Mouse (Mus musculus) intestine, embryonic 16.5 days (tissue): ENCODE results near the gene Ncln. TPM values are rescaled to one million over a fixed set of nuclear protein-coding genes. Genes with fewer than 3 reads are reported as not detected.

Source experiments
- ATAC-seq: fragments of 200-750 bp; cut with Nextera tagmentation; 2 replicates; pipeline ENCODE4 v1.8.0; 2017; ENCODE audit warnings: moderate TSS enrichment, moderate library complexity
- H3K27ac ChIP-seq: fragments of 300-500 bp; sonication (generic); 2 replicates; pipeline ENCODE4 v1.5.1; 2014; ENCODE audit warnings: mild to moderate bottlenecking, low read length
- H3K27me3 ChIP-seq: fragments of 300-500 bp; sonication (generic); replicated peaks from 2 replicates; pipeline ENCODE4 v1.6.1; 2014; ENCODE audit warnings: low read length, control low read depth, mixed read lengths; ENCODE audit not compliant: control insufficient read depth, insufficient read depth
- H3K36me3 ChIP-seq: fragments of 300-500 bp; sonication (generic); 2 replicates; pipeline ENCODE4 v1.6.1; 2014; ENCODE audit warnings: low read length, control low read depth; ENCODE audit not compliant: control insufficient read depth, insufficient read depth
- H3K4me1 ChIP-seq: fragments of 300-500 bp; sonication (generic); 2 replicates; pipeline ENCODE4 v1.6.1; 2014; ENCODE audit warnings: low read length, control low read depth, mixed read lengths; ENCODE audit not compliant: control insufficient read depth, insufficient read depth
- H3K4me2 ChIP-seq: fragments of 300-500 bp; sonication (generic); 2 replicates; pipeline ENCODE4 v1.6.1; 2014; ENCODE audit warnings: low read depth, low read length, control low read depth
- H3K4me3 ChIP-seq: fragments of 300-500 bp; sonication (generic); 2 replicates; pipeline ENCODE4 v1.5.1; 2014; ENCODE audit warnings: mild to moderate bottlenecking, low read length
- H3K9ac ChIP-seq: fragments of 300-500 bp; sonication (generic); 2 replicates; pipeline ENCODE4 v1.6.1; 2014; ENCODE audit warnings: low read depth, low read length
- H3K9me3 ChIP-seq: fragments of 300-500 bp; sonication (generic); 2 replicates; pipeline ENCODE4 v1.6.1; 2016; ENCODE audit warnings: low read length, control low read depth; ENCODE audit not compliant: control insufficient read depth
- WGBS: fragments of 180-500 bp; shearing (Covaris S2); extraction: QIAGEN DNeasy Blood & Tissue Kit; methylation state at CpG from one replicate; pipeline ENCODE4 v1.1.7; 2014; 5-methylcytosine and 5-hydroxymethylcytosine counted together
- polyA plus RNA-seq: library from polyadenylated mRNA; unstranded; fragments of >200 nt; fragmentation: Nextera tagmentation; extraction: Ambion mirVana; gene quantifications from 2 replicates; pipeline ENCODE4 v1.2.1, GENCODE M21; 2015

The Ncln gene
- polyA plus RNA-seq, 1 experiment from 2014 or later: 126 TPM

- H3K27ac ChIP-seq: no peak overlapping the region
- H3K36me3 ChIP-seq: peaks cover 18% of the 10 kb centered on the region
- H3K9me3 ChIP-seq: no peaks in the 10 kb centered on the region
- H3K4me1 ChIP-seq: peaks cover 6% of the 10 kb centered on the region
- ATAC-seq: no peak
- no peak overlapping the region for H3K4me3 ChIP-seq
- no peak overlapping the region for H3K9ac ChIP-seq
- 56% methylated on average over 6 of the region's 6 CpGs for WGBS
- no peak overlapping the region for H3K4me2 ChIP-seq
- peaks cover 15% of the 10 kb centered on the region for H3K27me3 ChIP-seq
Observed at GRCm38 (mm10) chr10:81484441-81485059, 11.6 kb downstream of the Ncln start.

- Histone ChIP-seq H3K27ac (no peak overlapping the region), H3K9me3 (no peaks in the 10 kb centered on the region), H3K4me2 (no peak overlapping the region), H3K36me3 (peaks cover 17% of the 10 kb centered on the region), H3K27me3 (peaks cover 15% of the 10 kb centered on the region), H3K4me3 (no peak overlapping the region), H3K9ac (no peak overlapping the region), H3K4me1 (peaks cover 6% of the 10 kb centered on the region)
- WGBS: 22% methylated on average over 9 of the region's 9 CpGs
- ATAC-seq: no peak
Observed at GRCm38 (mm10) chr10:81483983-81484382, 12.2 kb downstream of the Ncln start.

GRCm38 (mm10) chr10:81482533-81482889 lies 13.7 kb downstream of the Ncln start, which contains the start of gene Celf5:
Gene Celf5, minus strand, starts transcription at chr10:81482709.
- WGBS: under 1% methylated on average over 36 of the region's 36 CpGs
- Histone ChIP-seq H3K27me3 (peaks cover 21% of the 10 kb centered on the region), H3K27ac (no peak within 1 kb of the TSS), H3K4me1 (peaks cover 7% of the 10 kb centered on the region), H3K9ac (peak within 1 kb of the TSS; percentile 60), H3K36me3 (peaks cover 9% of the 10 kb centered on the region), H3K4me3 (peak within 1 kb of the TSS; percentile 53), H3K4me2 (peak within 1 kb of the TSS; percentile 87), H3K9me3 (no peaks in the 10 kb centered on the region)
- peak; percentile 68 for ATAC-seq

- Histone ChIP-seq H3K27me3 (peaks cover 21% of the 10 kb centered on the region), H3K9ac (peak overlapping the region; percentile 60), H3K4me1 (peaks cover 8% of the 10 kb centered on the region), H3K27ac (no peak overlapping the region), H3K4me2 (peak overlapping the region; percentile 87), H3K9me3 (no peaks in the 10 kb centered on the region), H3K4me3 (peak overlapping the region; percentile 53), H3K36me3 (peaks cover 2% of the 10 kb centered on the region; the same call in 1 of the 2 replicates)
- 4% methylated on average over 35 of the region's 35 CpGs for WGBS
- ATAC-seq: peak; percentile 13; the same call in 1 of the 2 replicates
Observed at GRCm38 (mm10) chr10:81481605-81482532, 14.3 kb downstream of the Ncln start.

GRCm38 (mm10) chr10:81474461-81474860 lies 21.7 kb downstream of the Ncln start:
- Histone ChIP-seq H3K9ac (no peak overlapping the region), H3K4me2 (no peak overlapping the region), H3K9me3 (no peaks in the 10 kb centered on the region), H3K4me3 (no peak overlapping the region), H3K27ac (no peak overlapping the region), H3K36me3 (no peaks in the 10 kb centered on the region), H3K4me1 (peaks cover 2% of the 10 kb centered on the region; the same call in 1 of the 2 replicates), H3K27me3 (peaks cover 46% of the 10 kb centered on the region)
- ATAC-seq: no peak
- WGBS: 74% methylated on average over 10 of the region's 10 CpGs

GRCm38 (mm10) chr10:81473003-81473451 lies 23.2 kb downstream of the Ncln start:
- H3K27me3 ChIP-seq: peaks cover 49% of the 10 kb centered on the region
- ATAC-seq: no peak
- H3K9me3 ChIP-seq: no peaks in the 10 kb centered on the region
- H3K4me1 ChIP-seq: peaks cover 2% of the 10 kb centered on the region; the same call in 1 of the 2 replicates
- no peak overlapping the region for H3K4me3 ChIP-seq
- no peak overlapping the region for H3K27ac ChIP-seq
- no peak overlapping the region for H3K4me2 ChIP-seq
- H3K36me3 ChIP-seq: no peaks in the 10 kb centered on the region
- no peak overlapping the region for H3K9ac ChIP-seq
- WGBS: 2% methylated on average over 21 of the region's 22 CpGs

- Histone ChIP-seq H3K9ac (no peak overlapping the region), H3K27me3 (peaks cover 46% of the 10 kb centered on the region), H3K9me3 (no peaks in the 10 kb centered on the region), H3K4me3 (no peak overlapping the region), H3K27ac (no peak overlapping the region), H3K4me1 (peaks cover 2% of the 10 kb centered on the region; the same call in 1 of the 2 replicates), H3K36me3 (no peaks in the 10 kb centered on the region), H3K4me2 (no peak overlapping the region)
- no peak for ATAC-seq
- 9% methylated on average over 17 of the region's 18 CpGs for WGBS
Observed at GRCm38 (mm10) chr10:81472403-81473002, 23.7 kb downstream of the Ncln start.

GRCm38 (mm10) chr10:81470454-81470853 lies 25.7 kb downstream of the Ncln start:
- Histone ChIP-seq H3K27ac (no peak overlapping the region), H3K4me3 (no peak overlapping the region), H3K36me3 (no peaks in the 10 kb centered on the region), H3K4me2 (no peak overlapping the region), H3K9me3 (no peaks in the 10 kb centered on the region), H3K27me3 (peaks cover 44% of the 10 kb centered on the region), H3K4me1 (no peaks in the 10 kb centered on the region), H3K9ac (no peak overlapping the region)
- ATAC-seq: no peak
- 45% methylated on average over 18 of the region's 18 CpGs for WGBS

- Histone ChIP-seq H3K27me3 (peaks cover 41% of the 10 kb centered on the region), H3K9me3 (no peaks in the 10 kb centered on the region), H3K4me3 (no peak overlapping the region), H3K36me3 (no peaks in the 10 kb centered on the region), H3K9ac (no peak overlapping the region), H3K4me1 (peaks cover 6% of the 10 kb centered on the region), H3K27ac (no peak overlapping the region), H3K4me2 (no peak overlapping the region)
- no peak for ATAC-seq
- WGBS: 81% methylated on average over 5 of the region's 5 CpGs
Observed at GRCm38 (mm10) chr10:81469253-81469652, 26.9 kb downstream of the Ncln start.
